Mouse (Mus musculus) ES-Bruce4 (cell line): ENCODE results near the gene Map2k5.

ENCODE experiments used
- CTCF ChIP-seq: IDR thresholded peaks from one replicate; pipeline ENCODE4 v1.8.1; 2011; ENCODE audit warnings: low read depth, low read length
- EP300 ChIP-seq: IDR thresholded peaks from 2 replicates; pipeline ENCODE4 v1.6.1; 2011; ENCODE audit warnings: low read depth, low read length; ENCODE audit not compliant: insufficient read depth
- POLR2A ChIP-seq: IDR thresholded peaks from one replicate; pipeline ENCODE4 v1.8.1; 2011; ENCODE audit warnings: low read length; ENCODE audit not compliant: insufficient read depth

- TF ChIP-seq CTCF (no peak), POLR2A (no peak), EP300 (no peak)
Observed at GRCm38 (mm10) chr9:63248095-63248787, 129.5 kb downstream of the Map2k5 start.
